Mouse (Mus musculus) bone marrow macrophage, adult 2 months (primary cell): Measurements from ENCODE around the gene Cotl1. TPM values are rescaled to one million over a fixed set of nuclear protein-coding genes. Genes with fewer than 3 reads are reported as not detected.
"Not testable (repeated sequence)": the region's sequence is repeated elsewhere in the genome, so short reads cannot be mapped to it uniquely, and the experiment has no call there.

Experiments used
- H3K27ac ChIP-seq: 2 replicates; pipeline ENCODE4 v1.5.1; 2012; ENCODE audit warnings: low read depth, low read length; ENCODE audit not compliant: insufficient read depth
- H3K4me1 ChIP-seq: 2 replicates; pipeline ENCODE4 v1.6.1; 2012; ENCODE audit warnings: low read length; ENCODE audit not compliant: control insufficient read depth, insufficient read depth
- H3K4me3 ChIP-seq: 2 replicates; pipeline ENCODE4 v1.5.1; 2012; ENCODE audit warnings: mild to moderate bottlenecking, low read length, moderate library complexity; ENCODE audit not compliant: insufficient read depth
- CTCF ChIP-seq: IDR thresholded peaks from 2 replicates; pipeline ENCODE4 v1.5.1; 2012; ENCODE audit warnings: low read depth, mild to moderate bottlenecking, low read length, moderate library complexity
- POLR2A ChIP-seq: IDR thresholded peaks from 2 replicates; pipeline ENCODE4 v1.6.1; 2012; ENCODE audit warnings: mild to moderate bottlenecking, low read depth, low read length, borderline replicate concordance
- polyA plus RNA-seq: library from polyadenylated mRNA; stranded (reverse); fragments of >200 nt; gene quantifications from 2 replicates; pipeline ENCODE4 v1.2.4, GENCODE M21; 2012; ENCODE audit not compliant: missing spikeins, insufficient read depth, insufficient read length

The Cotl1 gene
- polyA plus RNA-seq, 1 experiment, result 492 TPM

DNA sequence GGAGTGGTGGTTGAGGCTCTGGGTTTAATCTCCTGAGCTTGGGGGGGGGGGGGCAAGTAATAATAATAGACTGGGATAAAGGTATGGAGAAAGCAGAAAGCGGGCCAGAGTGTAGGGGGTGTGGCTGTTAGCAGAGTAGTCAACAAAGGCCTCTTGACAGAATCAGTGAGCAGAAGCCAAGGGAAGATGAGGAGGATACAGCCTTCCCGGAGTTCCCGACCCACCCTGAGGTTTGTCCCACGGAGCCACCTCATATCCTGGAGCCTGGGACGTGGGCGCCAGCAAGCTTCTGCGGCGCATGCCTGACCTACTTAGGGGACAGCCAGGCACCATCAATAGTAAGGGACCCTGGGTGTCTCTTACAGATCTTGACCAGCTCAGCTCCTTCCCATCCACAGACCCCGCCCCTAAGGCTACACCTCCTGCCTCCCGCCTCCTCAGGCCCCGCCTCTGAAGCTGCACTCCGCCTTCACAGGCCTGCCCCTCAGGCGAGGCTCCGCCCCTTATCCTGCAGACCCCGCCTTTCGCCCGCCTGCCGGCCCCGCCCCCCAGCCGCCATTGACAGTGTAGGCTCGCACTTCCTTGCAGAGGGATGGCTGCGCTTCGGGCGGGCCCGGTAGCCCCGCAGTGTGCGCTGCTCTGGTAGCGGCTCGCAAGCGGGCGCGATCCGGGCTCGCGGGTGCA is 21.5 kb upstream of the Cotl1 start, which contains the start of gene Klhl36:
TSS of gene Klhl36 (plus strand) at position 561 of the 684 bp plus-strand sequence.
- no peak within 1 kb of the TSS; the same call in 1 of the 2 replicates for H3K27ac ChIP-seq
- TF ChIP-seq CTCF, result no peak
- TF ChIP-seq POLR2A, result no peak
- H3K4me3 ChIP-seq, result peak within 1 kb of the TSS; percentile 76
- peaks cover 17% of the 10 kb centered on the region for H3K4me1 ChIP-seq

DNA sequence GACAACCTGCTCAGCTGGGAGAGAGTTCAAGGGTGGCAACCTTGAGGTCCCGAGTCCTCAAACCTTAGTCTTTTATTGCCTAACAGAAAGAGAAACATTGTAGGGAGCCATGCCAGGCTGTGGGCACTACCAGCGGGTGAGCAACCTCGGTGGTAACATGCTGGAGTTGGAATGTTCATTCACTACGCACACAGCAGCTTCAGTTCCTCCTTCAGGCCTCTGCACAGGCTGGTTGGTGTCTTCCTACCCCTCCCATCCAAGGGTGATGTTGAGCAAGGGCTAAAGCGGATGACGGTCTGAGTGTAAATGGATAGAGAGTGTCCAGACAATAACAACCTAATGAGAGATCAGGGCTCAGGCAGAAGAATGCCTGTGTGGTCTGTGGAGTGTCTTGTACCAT is 17.4 kb upstream of the Cotl1 start:
- Histone ChIP-seq H3K4me3 (no peak overlapping the region), H3K27ac (no peak overlapping the region), H3K4me1 (peaks cover 15% of the 10 kb centered on the region)
- TF ChIP-seq CTCF (no peak), POLR2A (no peak)

DNA sequence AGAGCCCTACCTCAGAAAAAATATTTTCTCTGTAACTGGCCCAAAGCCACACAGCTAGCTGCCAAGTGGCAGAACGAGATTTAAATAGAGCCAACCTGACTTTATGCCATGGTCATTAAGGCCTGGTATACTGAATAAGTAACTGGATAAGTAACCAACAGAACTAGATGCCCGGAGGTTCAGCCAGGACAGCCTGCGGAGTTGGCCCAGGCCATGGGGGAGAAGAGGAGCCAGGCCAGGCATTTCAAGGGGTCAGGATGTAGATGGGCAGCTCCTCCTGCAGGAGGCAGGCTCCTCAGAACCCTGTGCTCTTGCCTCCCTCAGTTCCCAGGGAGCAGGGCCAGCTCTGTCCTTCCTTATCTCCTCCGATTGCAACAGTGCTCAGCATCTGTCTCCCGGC is 15.3 kb upstream of the Cotl1 start:
- no peak overlapping the region for H3K4me3 ChIP-seq
- H3K4me1 ChIP-seq, result peaks cover 14% of the 10 kb centered on the region
- no peak for TF ChIP-seq CTCF
- no peak overlapping the region for H3K27ac ChIP-seq

DNA sequence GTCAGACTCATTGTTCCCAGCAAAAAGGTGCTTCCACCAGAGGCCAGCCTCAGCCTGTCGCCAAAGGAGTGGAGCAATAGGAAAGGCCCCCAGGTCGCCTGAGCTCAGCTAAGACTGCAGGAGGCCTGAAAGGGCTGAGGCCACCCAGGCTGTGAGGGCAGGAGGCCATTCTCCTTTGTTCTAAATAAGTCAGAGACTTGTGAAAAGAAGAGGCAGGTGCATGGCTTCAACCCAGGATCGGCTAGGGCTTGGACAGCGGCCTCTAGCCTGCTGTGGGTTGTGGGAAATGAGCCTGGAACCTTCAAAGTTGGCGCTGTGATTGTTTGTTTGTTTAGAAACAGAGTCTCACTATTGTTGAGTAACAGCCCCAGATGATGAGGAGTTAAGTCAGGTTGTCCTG is 13.7 kb upstream of the Cotl1 start:
- Histone ChIP-seq H3K27ac (no peak overlapping the region), H3K4me1 (peaks cover 11% of the 10 kb centered on the region), H3K4me3 (no peak overlapping the region)
- no peak for TF ChIP-seq POLR2A
- no peak for TF ChIP-seq CTCF

DNA sequence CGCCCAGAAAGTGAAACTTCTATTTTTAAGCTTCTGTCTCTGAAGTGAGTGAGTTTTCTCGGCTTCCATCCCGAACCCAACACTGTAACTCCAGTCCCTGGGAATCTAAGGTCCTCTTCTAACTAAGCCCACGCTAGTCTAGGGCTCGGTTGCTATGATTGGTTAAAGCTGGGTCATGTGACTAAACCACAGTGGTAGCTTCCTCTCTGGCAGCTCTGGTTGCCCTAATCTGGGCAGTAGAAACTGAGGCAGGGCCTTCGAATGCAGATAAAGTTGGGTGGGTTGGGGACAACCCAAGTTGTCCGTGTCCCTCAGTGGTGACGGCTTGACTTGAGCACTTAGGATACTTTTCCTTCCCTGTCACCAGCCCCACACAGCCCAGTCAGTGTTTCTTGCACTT is 13.2 kb upstream of the Cotl1 start:
- no peak overlapping the region for H3K27ac ChIP-seq
- H3K4me1 ChIP-seq, result peaks cover 11% of the 10 kb centered on the region
- TF ChIP-seq POLR2A, result no peak
- no peak for TF ChIP-seq CTCF
- no peak overlapping the region for H3K4me3 ChIP-seq

DNA sequence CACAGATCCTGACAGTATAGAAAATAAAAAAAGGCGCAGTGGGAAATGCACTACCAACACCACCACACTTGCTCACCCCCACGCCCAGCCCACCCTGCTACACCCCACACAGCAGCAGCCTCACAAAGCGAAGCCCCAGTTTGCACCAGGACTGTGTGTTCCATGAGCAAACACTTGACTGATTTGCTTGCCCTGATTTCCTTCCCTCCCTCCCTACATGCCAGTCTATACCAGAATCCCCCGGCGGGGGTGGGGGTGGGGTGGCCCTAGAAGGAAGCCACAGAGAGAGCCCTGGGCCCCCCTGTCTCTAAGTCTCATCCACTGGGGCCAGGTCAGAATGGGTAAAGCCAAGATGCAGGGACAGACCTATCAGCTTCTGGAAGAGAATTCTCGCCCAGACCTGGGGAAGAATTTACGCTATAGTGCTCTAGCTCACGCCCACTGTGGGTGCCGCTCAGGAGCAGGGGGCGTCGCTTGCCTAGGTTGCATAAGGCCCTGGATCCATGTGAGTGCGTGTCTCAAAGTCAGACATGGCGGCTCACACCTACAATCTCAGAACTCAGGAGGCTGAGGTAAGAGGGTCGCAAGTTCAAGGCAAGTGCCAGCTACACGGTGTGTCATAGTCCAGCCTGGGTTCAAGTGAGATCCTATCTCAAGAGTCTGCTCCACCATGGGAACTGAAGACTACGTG is 7.0 kb upstream of the Cotl1 start:
- no peak for TF ChIP-seq POLR2A
- no peak for TF ChIP-seq CTCF
- H3K4me1 ChIP-seq, result peaks cover 3% of the 10 kb centered on the region
- no peak overlapping the region for H3K27ac ChIP-seq
- no peak overlapping the region for H3K4me3 ChIP-seq

DNA sequence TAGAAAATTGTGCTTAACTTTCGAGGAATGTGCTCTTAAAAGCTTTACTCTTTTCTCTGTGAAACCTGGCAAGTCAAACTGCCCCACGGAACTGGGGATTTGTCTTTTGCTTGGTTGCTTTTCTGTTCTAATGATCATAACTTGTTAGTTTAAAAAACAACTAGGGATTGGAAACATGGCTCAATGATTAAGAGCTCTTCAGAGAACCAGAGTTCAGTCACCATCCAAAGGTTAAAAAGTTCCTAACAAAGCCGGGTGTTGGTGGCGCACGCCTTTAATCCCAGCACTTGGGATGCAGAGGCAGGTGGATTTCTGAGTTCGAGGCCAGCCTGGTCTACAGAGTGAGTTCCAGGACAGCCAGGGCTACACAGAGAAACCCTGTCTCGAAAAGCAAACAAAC is 5.4 kb upstream of the Cotl1 start:
- not testable (repeated sequence) for H3K4me3 ChIP-seq, H3K4me1 ChIP-seq, H3K27ac ChIP-seq

DNA sequence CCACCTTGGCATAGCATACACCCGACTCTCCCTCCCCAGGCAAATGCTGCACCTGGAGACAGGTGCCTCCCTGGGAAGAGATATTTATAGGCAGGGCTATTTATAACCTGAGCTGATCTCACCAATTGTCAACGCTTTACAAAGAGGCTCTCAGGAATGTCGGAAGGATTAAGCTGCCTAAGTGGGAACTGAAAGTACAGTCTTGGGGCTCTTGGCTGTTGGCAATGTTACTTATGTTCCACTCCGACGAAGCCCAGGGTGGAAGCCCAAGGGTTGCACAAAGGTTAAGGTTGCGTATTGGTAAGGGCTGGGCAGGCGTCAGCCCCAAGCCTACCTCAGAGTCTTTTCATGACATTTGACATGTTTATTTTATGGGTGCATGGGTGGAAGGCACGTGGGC is 4.2 kb upstream of the Cotl1 start:
- H3K4me3 ChIP-seq, result no peak overlapping the region
- peaks cover 10% of the 10 kb centered on the region for H3K4me1 ChIP-seq
- TF ChIP-seq CTCF, result no peak
- TF ChIP-seq POLR2A, result no peak
- H3K27ac ChIP-seq, result no peak overlapping the region

DNA sequence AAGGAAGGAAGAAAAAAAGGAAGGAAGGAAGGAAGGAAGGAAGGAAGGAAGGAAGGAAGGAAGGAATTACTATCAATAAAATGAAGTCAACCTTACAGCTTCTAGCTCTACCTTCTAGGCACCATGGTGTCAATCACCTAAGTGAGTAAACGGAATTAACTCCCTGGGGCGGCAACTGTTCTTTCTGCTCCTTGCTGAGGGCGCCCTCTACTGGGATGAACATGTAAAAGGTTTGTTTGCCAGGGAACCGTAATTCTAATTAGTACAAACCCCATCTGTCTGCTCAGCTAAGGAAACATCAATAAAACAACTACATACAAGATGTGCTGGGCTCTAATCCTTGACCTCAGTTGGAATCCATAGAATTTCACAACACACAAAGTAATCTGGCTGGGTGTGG is 3.1 kb upstream of the Cotl1 start:
- H3K4me1 ChIP-seq, result peaks cover 10% of the 10 kb centered on the region
- TF ChIP-seq CTCF, result peak; percentile 60; the same call in 1 of the 2 replicates
- TF ChIP-seq POLR2A, result no peak
- no peak overlapping the region for H3K27ac ChIP-seq
- no peak overlapping the region for H3K4me3 ChIP-seq

DNA sequence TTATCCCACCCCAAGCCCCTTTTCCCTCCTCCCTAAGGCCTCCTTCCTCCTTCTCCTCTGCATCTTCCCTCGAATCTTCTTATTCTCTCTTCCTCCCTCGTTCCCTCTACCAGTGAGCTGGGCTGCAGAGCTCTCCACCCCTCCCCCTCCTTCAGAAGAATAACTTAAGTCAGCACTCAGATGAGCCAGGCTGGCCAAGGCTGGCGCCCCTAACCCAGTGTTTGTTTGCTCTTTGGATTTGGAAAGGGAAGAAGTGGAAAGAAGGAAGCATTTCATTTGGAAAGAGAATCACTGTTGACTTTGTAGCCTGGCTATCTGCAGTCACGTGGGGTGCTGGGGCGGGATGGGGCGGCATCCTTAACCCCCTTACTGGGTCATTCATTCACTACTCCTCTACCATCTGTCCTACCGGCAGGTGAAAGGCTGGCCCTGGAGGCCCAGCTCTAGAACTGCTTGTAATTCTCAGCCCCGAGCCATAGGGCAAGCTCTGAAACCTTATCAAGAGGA is 614 bp upstream of the Cotl1 start:
- peak overlapping the region; percentile 58 for H3K4me3 ChIP-seq
- peaks cover 28% of the 10 kb centered on the region for H3K4me1 ChIP-seq
- H3K27ac ChIP-seq, result peak overlapping the region; percentile 81
- TF ChIP-seq POLR2A (no peak), CTCF (no peak)
